Mouse (Mus musculus) layer of hippocampus, postnatal 10 days (tissue): Measurements from ENCODE around the gene Spata4. TPM values are rescaled to one million over a fixed set of nuclear protein-coding genes. Genes with fewer than 3 reads are reported as not detected.

Source experiments
- total RNA-seq, 2 experiments: library from RNA; stranded (reverse); gene quantifications; 2 replicates each; pipeline ENCODE4 v1.2.3; 2021

Spata4 gene
- total RNA-seq, 2 experiments from 2014 or later: 0.42 TPM; not detected in 1

Other genes with a start within 250 kb of the Spata4 start
- 1 to 10 TPM; 1.5 to 2.7 TPM for gene Asb5, start 71.2 kb upstream of the Spata4 start, total RNA-seq
- 10 to 100 TPM; 36.1 to 37.1 TPM for gene Spcs3, start 70.8 kb upstream of the Spata4 start, total RNA-seq